Mouse (Mus musculus) layer of hippocampus, adult 11-12 months (tissue): Measurements from ENCODE around the gene Adamts4.
"Not testable (repeated sequence)": the region's sequence is repeated elsewhere in the genome, so short reads cannot be mapped to it uniquely, and the experiment has no call there.

Experiments used
- DNase-seq: peaks from one replicate; pipeline ENCODE4 v3.0.0; 2022; ENCODE audit warnings: low spot score

The Adamts4 gene

DNA sequence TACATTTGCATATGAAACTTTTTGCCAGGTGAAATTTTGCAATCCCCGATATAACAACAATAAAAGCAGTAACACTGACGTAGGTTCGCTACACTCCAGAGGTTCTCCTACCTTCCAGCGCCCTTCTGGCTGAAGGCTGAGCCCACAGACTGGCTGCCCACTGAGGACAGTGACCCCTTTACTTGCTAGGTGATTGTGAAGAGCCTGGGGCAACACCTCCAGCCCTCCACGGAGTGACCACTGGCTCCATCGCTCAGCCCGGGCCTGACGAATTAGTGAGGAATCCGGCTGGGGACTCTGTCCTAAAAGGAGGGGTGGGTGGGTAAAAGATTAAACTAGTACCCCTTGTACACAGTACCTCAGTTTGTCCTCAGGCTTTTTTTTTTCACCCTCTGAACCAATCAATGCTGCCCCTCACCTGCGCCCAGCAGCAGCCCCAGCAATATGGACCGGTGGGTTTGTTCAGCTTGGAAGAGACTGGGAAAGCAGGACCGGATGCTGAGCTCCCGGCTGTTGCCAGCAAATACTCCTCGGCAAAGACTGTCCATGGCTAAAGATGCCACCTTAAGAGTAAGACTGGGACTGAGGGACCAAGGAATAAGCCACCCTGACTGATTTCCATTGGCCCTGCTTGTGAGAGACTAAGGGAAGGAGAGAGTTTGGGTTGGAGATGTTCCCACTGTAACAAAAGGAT, 28.9 kb downstream of the Adamts4 start:
- DNase-seq: no peak

DNA sequence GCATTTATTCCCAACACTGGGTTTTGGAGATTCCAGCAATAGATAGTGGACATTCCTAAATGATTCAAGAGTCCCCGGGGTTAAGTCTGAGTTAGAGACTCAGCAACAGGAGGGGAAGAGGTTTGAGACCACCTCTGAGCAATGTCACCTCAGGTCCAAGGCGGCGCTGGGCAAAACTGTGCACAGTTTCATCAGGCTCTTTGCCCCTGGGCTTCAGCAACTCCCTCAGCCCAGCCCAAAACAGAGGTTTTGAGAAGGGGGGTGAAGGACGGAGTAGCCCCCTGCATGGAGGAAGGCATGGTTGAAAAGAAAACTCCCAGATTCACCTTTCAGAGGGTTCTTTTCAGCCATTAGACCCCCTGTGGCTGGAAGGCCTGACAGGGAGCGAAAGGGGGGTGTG, 29.5 kb downstream of the Adamts4 start:
- no peak for DNase-seq

DNA sequence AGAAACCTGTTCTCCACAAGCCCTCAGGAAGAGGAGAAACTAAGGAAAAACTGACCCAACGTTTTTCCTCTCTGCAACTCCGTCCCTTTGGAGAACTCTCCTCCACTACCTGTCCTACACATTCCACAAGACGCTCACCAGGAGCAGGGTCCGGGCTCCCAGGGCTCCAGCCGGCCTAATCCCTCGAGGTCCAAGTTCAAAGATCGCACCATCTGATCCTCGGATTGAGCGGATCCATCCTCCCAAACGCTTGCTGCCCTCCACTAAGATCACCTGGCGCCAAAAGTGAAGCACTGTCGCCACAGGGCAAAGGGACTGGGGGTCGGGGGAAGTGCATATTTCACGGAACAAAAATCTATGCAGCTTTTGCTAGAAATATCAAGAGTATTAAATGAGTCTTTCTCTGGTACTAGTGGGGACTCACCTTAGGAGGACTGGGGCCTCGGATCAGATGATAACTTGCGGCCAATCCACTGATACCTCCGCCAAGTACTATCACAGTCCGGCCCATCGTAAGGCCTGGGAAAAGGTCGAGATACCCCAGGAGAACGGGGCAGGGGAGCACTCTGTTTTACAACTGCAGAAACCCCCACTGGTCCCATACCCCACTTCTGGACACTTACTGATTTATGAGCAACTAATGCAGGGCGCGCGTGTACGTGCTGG, 30.2 kb downstream of the Adamts4 start:
- no peak for DNase-seq

DNA sequence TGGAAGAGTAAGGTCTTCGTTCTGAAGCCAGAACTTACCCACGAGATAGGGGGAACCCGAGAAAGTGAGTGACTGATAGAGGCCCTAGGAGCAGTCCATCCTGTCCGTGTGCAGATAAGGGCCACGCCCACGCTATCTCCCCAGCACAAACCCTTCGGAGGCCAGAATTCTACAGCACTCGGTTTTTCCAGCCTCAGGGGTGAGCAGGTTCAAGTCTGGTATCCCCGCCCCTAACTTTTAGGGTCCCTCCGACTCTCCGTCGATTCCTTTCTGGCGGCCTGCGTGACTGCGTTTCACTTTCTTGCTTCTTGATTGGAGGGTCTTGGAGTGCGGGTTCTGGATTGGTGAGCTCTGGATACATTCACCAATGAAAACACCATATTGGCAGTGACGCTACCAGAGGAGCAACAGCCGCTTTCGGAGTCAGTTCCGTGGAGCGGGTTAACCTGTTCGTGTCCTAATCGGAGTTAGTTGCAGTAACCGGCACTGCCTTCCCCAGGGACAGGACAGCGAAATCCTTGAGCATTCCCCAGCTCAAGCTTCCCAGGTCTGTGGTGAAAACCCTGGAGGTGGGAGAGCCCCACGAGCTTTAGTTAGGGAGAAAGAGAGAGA, 30.8 kb downstream of the Adamts4 start, which contains the start of gene Ppox:
Gene Ppox (minus strand): TSS at position 271 of the 612 bp plus-strand sequence.
- peak; percentile 95 for DNase-seq

DNA sequence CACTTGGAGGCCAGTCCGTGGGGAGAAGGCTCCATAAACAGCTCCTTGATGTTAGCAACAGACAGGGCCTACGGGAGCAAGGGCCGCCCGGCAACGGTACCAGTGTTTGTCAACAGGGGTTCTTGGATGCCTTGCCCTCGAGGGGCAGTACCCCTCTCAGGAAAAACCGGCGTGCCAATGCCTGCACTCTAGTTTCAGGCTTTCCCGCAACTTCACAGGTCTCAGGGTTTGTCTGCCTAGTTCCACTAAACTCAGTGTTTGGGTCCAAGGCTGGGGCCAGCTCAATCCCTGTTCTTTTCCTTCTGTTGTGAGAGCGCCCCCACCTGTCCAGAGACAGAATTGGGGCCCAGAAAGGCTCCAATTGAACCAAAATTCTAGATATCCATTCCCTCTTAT, 31.3 kb downstream of the Adamts4 start:
- DNase-seq: peak; percentile 86

DNA sequence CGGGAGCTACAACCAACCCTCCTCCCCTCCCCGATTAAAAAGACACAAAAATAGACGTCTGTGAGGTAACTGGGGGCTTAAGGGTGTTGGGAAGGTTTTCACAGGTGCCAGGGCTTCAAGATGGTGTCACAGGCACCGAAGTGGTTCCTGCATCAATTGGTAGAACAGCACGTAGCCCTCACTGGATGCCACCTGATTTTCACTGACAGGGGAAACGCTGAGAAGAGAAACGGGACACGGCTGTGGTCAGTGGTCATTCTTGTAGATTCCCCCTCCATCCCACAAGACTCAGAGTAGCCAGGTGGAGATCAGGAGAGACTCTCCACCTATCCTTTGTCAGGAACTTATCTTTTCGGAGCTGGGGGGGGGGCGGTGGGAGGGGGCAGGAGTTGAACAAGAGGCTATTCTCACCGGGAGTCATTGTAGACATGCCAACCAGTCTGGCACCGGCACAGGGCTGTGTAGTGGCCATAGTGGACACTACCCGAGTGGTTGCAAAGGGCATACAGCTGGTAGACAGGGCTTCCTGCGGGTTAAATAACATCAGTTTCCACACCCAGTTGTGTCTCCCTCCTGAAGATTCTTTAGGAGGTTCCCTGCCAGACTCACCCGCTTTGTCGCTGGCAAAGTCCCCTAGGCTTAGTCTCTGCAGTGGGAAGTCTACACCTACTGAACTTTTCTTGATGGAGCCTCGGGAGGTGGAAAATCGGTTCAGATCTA, 32.0 kb downstream of the Adamts4 start:
- peak; percentile 14 for DNase-seq

DNA sequence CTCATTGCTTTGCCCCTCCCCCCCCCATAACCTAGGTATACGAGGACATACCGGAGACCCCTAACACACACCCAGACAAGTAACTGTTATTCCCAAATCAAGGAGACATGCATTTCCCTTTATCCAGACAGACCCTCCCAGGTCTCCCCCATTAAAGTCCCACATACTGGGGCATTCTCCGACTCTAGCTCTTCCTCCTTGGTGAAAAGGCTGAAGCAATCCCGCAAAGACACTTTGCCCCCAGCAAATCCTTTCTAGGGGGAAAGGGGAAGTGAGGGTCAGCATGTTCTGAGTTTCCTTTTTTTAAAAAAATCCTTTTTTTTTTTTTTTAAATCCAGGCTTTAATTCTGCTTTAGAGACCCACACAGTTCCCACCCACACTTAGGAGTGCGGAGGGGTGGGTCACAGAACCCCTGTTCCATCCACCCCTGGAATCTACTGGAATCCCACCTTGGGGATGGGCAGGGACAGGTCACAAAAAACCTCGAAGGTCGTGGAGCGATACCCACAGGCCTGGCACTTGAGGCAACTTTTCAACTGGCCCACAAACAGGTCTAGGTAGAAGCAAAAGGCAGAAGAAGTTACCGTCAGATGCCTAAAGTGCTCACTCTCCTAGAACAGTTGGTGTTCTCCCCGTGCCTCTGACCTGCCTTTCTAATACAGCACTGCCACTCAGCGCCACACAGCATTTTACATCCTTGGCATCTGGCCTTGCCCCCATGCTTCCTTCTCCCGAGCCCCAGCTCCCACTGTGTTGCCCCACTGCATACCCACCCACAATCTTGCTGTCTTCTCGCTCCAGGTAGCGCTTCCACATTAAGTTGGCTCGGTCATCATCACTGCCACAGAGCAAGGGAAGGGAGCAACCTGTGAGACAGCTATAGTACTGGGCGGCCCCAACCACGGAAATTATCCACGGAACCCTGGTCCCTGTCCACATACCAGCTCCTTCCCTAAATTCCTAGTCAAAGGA, 33.3 kb downstream of the Adamts4 start:
- DNase-seq: peak; percentile 12

DNA sequence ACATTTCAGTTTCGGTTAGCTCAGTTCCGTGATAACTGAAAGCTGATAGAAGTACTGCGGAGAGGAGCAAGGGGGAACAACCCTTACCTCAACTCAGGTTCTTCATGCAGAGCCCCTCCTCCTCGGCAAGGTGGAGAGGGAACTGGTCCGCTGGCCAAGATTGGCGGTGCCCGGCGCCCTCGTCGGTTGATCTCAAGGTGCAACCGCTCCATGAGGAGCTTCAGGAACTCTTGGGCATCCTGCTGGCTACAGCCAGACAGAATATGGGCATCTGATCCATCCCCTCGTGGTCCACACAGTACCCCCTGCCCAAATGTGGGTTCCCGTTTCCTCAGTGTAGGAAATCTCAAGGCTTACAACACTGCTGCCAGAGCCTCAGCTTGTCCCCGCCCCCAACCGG, 34.3 kb downstream of the Adamts4 start:
- peak; percentile 22 for DNase-seq

DNA sequence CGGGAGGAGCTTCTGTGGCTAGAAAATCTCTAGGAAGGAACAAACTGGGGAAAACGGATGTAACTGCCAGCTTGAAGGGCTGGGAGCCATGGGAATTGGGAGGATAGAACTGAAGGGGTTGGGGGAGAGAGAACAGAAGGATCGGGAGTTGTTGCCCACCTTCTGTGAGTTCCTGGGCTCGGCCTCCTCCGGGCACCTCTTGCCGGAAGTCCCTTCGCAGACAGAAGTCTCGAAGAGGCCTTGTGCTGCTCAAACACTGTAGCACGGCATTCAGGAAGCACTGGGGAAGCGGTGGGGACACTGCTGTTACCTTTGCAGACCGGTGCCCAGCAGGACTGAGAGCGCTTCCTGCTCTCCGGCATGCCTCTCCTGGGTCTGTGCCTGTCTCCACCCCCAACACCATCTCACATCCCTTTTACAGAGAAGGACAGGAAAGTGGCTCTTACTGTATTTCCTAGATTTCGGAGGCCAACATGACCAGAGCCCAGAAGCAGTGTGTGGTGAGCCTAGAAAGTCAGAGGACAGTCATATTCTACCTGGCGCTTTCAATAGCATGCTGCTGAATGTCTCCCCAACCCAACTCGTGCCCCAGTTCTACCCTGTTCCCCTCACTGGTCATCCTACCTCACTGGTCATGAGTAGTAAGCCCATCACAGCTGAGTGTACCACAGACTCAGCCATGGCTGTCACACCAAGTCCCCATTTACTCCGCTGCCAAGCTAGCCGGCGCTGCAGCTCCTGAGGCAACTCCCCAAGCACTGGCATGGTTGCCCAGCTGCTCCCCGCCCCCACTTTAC, 35.1 kb downstream of the Adamts4 start:
- peak; percentile 13 for DNase-seq

DNA sequence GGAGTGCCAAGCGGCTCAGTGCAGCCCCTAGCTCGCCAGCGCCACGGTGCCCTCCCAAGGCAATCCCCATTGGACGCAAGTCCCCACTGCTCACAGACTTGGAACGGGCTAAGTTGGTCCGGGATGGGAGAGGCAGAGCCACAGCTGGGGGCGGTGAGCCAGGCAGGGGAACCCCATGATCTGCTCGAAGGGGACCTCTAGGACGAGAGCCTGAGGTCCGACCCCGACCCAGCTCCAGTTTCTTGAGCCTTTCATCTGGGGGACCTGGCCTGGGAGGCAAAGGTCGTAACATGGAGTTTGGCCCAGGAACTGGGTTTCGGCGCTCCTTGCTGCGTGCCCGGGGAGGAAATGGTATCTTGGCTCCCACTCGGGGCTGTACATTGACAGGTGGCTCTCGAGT, 36.3 kb downstream of the Adamts4 start:
- DNase-seq: peak; percentile 16

DNA sequence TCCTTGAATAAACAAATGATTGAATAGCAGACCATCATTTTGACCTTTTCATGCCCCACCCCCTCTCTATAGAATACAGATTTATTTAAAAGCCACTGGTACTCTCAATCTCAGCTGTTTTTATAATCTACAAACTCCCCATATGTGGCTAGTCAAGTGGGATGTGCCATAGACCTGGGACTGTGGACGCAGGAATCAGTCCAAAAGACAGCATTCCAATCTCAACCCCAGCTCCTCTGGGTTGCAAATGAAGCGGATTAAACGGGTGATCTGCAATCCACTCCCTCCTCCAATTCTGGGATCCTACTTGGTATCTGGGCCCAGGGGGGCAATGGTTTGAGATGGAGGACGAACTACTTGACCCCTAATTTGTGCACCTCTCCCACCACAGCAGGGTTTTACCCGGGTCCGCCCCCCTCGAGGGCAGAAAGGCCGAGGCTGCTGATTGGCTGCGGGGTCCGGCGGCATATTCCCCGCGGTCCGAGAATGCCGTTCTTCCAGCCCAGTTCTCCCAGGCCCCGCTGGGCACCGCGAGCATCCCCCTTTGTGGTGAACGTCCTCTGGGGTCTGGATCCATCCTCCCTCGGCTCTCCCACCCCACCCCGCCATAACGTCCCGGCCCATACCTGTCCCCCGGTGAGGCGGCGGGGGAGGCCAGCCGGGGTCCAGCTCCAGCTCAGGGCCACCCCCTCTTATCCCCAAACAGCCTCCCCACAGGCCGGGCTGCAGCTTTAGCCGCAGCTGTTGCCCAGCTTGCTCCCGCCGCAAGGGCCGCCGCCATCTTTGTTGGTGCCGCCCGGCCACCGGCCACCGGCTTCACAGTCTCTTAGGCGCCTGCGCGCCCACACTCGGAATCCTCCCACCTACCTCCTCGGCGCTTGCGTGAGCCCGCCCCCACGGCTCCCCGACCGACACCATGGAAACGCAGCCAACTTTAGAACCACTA, 37.2 kb downstream of the Adamts4 start, which contains the start of gene Usp21:
Gene Usp21 (minus strand): TSS at position 856 of the 946 bp plus-strand sequence.
- DNase-seq: peak; percentile 95

DNA sequence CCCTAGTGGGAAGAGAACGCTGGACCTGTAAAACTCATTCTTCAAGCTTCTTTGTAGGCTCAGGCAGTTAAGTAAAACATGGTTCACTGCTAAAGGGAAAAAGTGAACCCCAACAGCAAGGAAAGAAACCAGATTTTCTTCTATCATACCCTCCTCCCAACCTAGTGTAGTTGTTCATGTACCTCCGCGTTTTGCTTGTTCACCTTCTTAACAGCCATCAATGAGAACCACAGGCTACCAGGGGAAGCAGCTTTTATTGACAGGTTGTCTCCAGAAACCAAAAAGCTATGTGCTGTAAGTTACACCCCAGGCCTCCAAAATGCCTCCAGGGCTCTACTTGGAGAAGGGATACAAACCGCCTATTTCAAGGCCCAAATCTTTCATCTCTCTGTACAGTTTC, 38.1 kb downstream of the Adamts4 start:
- DNase-seq: no peak

DNA sequence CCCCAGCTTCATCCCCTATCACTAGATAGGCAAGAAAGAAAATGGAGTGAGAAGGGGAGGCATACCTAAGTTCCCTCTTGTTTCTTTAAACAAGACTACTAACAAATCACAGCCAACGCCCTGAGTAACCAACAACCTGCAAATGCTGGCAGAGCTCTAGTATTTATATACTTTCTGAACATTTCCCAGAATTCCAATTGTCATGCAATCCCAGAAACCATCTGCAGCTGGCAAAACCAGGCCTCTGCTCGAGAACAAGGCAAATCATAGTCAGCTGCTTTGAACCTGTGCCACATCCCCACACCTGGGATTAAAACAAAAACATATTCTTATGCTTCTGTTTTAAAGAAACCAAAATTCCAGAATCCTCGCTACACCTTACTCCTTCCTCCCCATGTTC, 43.1 kb downstream of the Adamts4 start:
- DNase-seq: peak; percentile 19

DNA sequence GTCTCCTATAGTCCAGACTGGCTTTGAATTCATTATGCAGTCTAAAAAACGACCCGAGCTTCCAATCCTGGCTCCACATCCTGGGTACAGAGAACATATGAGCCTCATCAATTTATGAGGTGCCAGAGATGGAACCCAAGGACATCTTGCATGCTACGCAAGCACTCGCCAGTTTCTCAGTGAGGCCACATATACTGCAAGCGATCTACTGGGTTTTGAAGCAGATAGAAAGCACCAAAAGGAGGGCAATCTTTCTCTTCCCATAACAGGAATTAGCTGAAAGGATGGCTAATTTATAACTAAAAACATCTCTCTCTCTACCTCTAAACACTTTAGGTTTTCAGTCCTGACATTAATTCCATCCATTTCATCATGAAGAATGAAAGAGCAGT, 43.7 kb downstream of the Adamts4 start:
- no peak for DNase-seq

DNA sequence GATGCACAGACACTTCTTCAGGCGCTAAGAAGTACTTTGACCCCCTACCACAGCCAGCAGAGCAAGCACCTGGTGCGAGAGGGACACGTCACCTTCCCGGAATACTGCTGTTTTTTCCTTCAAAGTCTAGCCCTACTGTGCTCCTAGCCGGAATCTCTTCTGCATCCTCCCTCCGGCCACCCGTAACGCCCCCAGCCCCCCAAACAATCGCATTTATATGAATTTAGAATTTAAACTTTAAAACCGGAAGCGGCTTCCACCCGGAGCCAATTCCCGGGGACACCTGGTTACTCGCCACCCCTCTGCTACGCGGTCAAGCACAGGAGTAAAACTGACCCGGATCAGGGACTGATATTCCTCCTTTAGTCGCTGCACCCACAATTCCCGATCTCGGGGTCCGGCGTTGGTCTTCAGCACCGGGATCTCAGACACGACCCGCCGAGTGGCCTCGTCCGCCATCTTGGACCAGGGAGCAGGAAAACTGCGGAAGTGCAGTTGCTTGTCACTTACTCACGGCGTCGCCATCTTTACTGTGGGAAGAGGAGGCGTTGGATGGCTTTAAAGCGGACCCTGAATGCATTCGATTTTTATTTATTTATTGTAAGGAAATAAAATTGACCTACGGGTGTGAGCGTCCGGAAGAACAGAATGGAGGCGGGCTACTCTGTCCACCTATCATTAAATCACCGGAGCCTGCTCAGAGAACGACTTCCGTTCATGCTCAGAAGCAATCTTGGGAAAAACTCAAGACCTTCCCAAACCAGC, 44.3 kb downstream of the Adamts4 start, which contains the start of gene Ufc1:
Gene Ufc1 (minus strand): TSS at position 727 of the 765 bp plus-strand sequence.
- peak; percentile 87 for DNase-seq

DNA sequence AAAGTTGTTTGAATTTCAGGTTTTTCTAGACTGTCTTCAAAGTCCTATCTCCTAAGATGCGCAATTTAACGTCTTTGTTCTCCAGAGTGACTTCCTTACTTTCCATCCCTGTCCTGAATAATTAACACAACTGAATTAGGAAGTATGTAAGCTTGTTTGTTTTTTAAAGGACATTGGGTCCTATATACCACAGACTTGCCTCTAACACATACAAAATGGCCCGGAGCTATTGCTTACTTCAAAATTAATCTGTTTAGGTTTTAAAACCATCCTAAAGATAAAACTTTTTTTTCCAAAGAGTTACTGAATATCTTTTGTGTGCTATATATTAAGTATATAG, 44.8 kb downstream of the Adamts4 start:
- no peak for DNase-seq

DNA sequence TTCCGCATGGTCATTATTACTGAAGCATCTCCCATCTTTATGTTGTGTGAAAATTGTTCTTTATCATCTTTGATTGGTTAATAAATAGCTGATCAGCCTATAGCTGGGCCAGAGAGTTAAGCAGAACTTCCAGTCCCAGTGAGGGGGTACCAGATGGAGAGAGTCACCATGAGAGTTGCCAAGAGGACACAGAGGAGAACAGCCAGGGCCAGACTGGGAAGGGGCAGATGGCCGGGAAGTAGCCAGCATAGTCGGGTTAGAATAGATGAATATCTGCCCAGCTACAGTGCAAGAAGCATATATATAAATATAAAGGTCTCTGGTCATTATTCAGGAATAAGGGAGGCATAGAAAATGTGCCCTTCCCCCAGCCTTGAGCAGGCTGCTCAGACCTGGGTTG, 48.0 kb downstream of the Adamts4 start:
- no peak for DNase-seq

DNA sequence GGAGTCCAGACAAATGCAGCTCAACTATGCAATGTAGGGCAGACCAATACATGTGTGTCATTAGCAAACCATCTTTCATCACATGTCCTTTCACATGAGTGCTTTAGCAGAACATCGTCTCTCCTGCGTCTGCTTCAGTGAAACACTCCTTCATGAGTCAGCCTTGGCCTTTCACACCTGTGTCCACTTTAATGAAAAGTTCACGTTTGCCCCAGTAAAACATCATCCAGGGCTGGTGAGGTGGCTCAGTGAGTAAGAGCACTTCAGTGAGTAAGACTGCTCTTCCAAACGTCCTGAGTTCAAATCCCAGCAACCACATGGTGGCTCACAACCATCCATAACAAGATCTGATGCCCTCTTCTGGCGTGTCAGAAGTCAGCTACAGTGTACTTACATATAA, 55.9 kb downstream of the Adamts4 start:
- DNase-seq: not testable (repeated sequence)

DNA sequence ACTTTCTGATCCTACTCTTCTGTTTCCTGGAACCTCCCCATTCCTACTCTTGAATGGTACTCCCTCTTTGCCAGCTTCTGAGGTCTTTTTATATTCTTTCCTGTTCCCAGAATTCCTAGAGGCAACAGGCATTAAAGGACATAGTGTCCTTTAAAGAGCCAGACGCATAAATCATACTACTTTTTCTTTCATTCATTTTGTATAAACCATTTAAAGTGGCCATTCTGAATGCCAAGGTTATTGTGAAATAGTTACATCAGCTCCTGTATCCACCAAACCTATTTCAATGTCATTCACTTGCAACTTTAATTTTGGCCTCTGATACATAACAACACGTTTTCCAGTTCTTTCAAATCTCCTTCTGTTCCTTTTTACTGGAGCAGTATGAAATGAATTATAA, 59.1 kb downstream of the Adamts4 start:
- DNase-seq: no peak
